Mouse (Mus musculus): ENCODE measurements around the gene Zfp658.

Gene Zfp658

DNA sequence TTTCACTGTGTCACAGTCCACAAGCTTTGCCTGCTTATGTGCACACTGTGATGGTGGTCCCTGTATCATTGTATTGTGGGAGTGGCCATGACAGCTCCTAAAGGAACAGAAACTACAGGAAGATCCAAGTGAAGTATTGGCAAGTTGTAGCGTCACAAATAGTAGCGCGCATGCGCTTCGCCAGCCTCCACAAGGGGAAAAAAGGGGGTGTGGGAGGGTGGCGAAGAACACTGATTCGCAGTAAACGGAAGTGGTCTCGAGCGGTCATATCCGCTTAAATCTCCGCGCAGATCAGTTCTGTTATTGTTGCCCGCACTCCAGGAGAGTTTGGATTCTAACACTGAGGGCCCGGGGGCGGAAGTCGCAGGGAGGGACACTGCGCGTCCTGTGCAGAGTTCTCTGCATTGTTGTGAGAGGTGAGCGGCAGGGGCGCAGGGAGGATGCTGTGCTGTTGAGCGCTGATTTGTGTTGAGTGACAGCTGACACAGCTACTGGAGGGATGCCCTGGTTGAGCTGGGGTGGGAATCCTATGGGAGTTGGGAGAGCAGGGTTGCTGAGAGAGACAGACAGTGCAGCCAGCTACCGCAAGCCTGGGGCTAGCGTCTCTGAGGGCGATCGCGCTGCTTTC lies at the start of gene Zfp658:
Gene Zfp658 (plus strand): TSS at position 251 of the 628 bp plus-strand sequence.
- DNase-seq (ENCODE audit: low read depth, low spot score): no peak

GRCm38 (mm10) chr7:43512519-43512918 lies 49.5 kb upstream of the Zfp658 start:
- DNase-seq (ENCODE audit: low read depth, low spot score): no peak

GRCm38 (mm10) chr7:43515076-43515475 lies 47.0 kb upstream of the Zfp658 start:
- DNase-seq (ENCODE audit: low read depth, low spot score): no peak

- no peak for DNase-seq (ENCODE audit: low read depth, low spot score)
Measured at GRCm38 (mm10) chr7:43518341-43518740, 43.7 kb upstream of the Zfp658 start.

DNA sequence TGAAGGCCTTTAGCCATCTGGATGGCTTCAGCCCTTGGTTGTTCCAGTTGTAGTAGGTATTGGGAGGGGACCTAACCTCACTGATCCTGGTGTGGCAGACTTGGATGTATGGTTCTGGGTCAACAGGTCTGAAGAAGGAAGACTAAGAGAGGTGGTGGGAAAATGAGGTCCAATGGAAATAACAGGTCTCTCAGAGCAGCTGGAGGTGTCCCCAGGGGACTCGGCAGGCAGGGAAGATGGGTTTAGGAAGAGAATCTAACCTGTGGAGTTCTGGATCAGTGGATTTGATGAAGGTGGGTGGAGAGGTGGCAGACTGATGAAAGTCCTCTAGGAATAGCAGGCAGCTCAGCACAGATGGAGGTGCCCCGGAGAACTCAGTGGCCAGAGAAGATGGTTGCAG lies 39.3 kb upstream of the Zfp658 start:
- no peak for DNase-seq (ENCODE audit: low read depth, low spot score)

DNA sequence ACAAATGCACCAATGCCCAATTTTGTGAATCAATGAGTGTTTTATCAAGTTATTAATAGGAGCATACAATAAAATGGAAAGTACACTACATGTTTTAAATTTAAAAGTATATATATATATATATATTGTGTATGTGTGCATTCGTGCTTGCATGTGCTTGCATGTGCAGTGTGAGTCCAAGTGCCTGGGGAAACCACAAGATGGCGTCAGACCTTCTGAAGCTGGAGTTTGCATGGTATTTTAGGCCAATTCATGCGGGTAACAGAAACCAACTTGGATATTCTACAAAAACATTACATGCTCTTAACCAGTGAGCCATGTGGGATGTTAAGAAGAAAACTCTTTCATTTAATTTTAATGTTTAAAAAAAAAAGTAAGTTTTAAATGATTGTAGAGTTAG lies 36.7 kb upstream of the Zfp658 start:
- no peak for DNase-seq (ENCODE audit: low read depth, low spot score)

DNA sequence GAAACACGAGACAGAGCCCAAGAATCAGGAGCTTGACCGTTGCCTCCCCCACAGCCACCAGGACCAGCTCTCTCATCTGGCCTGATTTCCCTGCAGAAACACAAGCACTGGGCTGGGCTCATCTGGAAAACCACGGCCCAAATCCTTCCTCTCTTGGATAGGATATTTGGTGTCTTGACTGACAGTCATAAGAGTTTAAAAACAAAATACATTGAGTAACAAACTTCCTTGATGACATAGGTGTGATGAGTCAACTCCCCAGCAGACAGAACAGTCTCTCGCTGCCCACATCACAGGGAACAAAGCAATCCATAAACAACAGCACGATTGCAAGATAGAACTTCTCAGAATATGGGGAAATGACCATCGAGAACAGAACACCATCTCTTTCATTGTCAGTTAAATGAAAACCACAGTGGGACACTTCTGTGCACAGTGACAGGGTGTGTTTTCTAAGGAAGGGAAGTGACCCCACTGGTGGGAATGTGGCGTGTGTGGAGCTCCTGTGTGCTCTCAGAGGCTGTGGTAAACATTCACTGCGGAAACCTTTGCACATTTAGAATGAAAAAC lies 31.8 kb upstream of the Zfp658 start:
- no peak for DNase-seq (ENCODE audit: low read depth, low spot score)

DNA sequence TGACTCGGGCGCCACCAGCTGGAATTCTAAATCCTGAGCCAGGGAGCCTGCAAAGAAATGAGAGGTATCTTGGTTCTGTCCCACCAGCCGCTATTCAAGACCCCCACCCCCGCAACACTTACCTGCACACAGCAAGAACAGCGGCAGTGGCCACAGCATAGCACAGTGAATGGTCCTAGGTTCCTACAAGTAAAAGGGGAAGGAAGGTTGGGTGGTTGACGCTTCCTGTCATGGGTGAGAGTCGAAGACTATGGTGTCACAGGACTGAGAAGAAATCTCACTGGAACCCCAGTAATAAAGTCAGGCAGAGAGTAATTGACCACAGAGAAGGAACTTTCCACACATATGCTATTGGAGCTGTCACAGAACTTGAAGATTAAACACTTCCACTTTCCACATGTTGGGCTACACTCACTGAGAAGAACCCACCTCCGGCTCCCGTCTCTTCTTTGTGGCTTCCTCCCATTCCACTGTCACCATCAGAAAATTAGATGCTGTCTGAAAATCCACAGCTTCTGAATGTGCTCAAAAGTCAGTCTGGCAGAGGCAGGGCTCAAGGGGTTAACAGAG lies 29.0 kb upstream of the Zfp658 start:
- no peak for DNase-seq (ENCODE audit: low read depth, low spot score)

DNA sequence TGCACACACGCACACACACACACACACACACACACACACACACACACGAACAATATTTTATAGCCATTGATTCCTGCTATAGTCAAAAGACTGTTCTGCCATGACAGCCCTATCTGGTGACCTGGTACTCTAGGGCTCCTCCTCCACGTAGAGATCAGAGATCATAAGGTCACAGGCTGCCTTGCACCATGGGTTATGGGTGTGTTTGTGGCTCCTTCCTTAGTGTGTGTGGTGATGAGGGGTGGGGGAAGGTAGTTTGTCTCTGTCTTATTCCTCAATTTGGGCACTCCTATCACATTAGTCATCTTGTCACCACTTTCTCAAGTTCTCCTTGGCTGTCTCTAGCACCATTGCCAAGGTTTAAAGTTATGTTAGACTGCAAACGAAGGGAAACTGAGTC lies 23.5 kb upstream of the Zfp658 start:
- DNase-seq (ENCODE audit: low read depth, low spot score): no peak

- no peak for DNase-seq (ENCODE audit: low read depth, low spot score)
Measured at GRCm38 (mm10) chr7:43544225-43544977, 17.7 kb upstream of the Zfp658 start, which contains the start of gene Cd33. Cd33 (minus strand) TSS chr7:43544428.

- DNase-seq (ENCODE audit: low read depth, low spot score): no peak
Measured at GRCm38 (mm10) chr7:43545656-43546545, 16.2 kb upstream of the Zfp658 start.

DNA sequence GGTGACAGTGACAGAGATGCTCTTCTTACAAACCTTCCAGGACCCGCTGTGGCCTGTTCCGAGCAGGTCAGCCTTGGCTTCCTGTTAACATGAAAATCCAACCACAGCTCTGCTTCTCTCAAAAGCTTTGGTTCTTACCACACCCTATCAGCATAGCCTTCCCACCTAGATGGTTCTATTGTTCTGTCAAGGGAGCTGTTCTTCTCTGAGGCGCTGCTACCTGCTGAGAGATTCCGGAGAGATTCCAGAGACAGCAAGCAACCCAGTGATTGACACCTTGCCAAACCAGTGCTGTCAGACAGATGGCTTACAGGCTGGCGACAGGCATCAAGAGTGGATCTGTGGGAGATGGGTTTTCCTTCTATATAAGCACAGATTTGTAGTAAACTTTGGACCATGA lies 14.4 kb upstream of the Zfp658 start:
- no peak for DNase-seq (ENCODE audit: low read depth, low spot score)

DNA sequence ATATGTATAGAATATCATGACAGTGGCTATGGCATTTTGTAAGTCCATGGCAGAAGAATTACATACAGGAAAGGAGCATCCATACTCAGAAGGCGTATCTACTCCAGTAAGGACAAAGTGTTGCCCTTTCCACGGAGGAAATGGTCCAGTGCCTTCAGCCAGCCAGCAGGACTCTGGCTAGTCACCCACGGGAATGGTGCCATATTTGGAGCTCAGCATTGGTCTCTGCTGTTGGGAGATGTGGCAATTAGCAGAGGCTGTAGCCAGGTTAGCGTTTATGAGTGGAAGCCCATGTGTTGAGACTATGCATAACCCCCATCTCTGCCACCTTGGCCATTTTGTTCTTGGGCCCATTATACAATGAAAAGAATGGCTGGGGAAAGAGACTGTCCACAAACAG lies 13.8 kb upstream of the Zfp658 start:
- DNase-seq (ENCODE audit: low read depth, low spot score): no peak

DNA sequence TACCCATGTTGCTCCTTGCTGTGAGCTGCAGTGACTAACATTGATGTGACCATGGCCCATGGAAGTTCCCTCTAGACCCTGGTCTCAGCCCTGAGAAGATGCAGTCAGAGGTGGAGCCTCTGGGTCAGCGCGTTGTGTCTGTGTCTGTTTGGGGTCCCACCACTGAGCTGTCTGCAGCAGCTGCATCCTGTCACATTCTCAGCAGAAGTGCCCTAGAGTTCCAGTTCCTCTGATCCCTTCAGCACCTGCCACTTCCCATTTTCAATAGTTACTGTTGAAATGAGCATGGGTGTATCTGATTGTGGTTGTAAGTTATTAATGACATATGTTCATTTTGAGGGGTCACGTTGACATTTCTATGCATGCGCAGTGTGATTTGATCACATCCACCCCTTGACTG lies 8.9 kb upstream of the Zfp658 start:
- DNase-seq (ENCODE audit: low read depth, low spot score): no peak

- no peak for DNase-seq (ENCODE audit: low read depth, low spot score)
Measured at GRCm38 (mm10) chr7:43554550-43554949, 7.5 kb upstream of the Zfp658 start.

DNA sequence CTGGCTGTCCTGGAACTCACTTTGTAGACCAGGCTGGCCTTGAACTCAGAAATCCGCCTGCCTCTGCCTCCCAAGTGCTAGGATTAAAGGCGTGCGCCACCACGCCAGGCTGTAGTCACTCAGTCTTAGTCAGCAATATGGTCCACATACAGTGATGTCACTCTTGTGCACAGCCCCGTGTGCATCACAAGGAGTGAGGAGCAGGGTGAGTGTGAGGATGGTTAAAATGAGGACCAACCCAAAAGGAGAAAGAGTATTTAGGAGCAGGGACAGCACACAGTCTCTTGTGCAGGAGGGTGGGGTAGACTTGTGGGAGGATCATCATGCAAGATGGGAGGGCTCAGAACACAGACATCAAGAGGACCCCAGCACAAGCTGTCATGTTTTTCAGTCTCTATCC lies 6.7 kb upstream of the Zfp658 start:
- no peak for DNase-seq (ENCODE audit: low read depth, low spot score)

DNA sequence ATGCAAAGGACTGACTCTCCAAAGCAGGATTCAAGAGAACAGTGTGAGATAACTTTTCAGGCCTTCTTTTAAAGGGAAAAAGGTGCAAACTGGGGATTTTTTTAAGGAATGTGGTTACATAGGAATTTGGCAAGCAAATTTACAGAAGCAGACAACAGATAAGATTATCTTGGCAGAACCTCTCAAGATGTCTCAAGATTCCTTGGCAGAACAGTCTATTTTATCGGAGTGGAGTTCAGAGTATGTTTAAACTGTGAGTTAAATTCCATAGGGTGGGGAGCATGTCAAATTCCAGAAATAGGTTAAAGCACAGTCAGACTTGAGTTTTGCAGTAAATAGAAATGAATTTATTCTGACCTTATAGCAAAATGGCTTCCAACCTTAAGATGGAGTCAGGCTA lies 5.2 kb upstream of the Zfp658 start:
- no peak for DNase-seq (ENCODE audit: low read depth, low spot score)

GRCm38 (mm10) chr7:43562651-43563070 lies 605 bp downstream of the Zfp658 start:
- DNase-seq (ENCODE audit: low read depth, low spot score): no peak

GRCm38 (mm10) chr7:43563300-43563699 lies 1.2 kb downstream of the Zfp658 start:
- DNase-seq (ENCODE audit: low read depth, low spot score): no peak

DNA sequence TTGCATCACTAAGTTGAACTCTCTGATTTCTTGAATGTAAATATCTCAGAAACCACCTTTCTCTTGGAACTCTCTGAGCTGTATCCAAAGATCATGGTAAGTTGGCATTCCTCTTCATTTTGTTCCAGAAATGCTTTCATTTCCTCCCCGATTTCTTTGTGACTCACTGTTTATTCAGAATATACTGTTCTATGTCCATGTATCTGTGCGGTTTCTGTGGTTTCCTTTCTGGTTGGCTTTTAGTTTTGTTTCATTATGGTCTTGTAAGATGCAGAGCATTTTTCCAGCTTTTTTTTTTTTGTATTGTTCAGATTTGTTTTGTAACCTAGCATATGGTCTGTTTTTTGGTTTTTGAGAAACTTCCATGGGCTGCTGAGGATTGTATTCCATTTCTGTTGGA lies 9.2 kb downstream of the Zfp658 start:
- DNase-seq (ENCODE audit: low read depth, low spot score): no peak

DNA sequence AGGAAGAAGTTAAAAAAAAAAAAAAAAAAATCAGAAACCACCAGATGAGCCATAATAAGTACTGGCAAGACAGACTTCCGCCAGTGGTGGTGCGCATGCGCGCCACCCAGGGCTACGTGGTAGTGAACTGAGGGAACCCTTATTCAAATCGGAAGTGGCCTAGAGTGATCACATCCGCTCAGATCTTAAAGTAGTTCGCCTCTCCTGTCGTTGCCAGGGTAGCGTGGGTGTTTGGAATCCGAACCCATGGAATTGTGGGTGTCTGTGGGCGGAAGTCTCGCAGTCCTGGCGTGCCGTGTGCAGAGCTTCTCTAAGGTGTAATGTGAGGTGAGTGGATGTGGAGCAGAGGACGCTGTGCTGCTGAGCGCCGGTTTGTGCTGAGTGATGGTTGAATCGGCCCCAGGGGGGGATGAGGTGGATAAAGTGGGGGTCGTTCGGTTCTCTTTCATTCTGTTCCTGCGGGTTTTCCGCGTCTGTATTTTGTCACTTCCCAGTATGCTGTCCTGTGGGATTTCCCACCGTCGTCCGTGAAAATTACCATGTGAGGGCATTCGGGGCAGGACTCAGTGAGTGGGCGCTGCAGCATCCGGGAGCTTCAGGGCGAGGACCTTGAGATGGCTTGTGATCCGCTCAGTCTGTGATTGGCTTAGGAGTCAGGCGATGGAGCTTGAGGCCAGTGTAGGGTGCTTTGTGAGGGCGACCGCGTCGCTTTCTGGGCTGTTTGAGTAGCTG lies 17.6 kb downstream of the Zfp658 start, which contains the start of gene Zfp719:
Gene Zfp719 (plus strand): TSS at position 171 of the 732 bp plus-strand sequence.
- DNase-seq (ENCODE audit: low read depth, low spot score): peak; percentile 59

All from c-Kit-negative CD71-positive TER-119-positive erythroid progenitor cells, embryonic 14.5 days (primary cell).